Mouse (Mus musculus): ENCODE results near the gene Rcor1.
A peak's percentile ranks its signal among the peaks of the same experiment; 100 is the strongest.

Gene Rcor1

DNA sequence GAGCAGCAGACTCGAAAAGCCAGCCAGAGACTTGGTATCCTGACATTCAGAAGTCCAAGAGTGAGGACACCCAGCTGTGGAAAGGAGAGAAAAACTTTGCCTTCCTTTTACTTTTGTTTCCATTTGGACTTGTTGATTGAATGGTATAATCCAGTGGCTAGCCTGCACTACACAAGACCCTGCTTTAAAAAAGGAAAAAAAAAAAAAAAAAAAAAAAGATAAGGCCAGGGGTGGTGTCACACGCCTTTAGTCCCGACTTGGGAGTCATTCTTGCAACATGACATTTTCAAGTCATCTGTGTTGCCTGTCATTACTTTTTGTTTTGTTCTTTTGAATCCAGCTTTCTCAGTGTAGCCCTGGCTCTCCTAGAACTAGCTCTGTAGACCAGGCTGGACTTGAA, 17.6 kb upstream of the Rcor1 start:
- DNase-seq (ENCODE audit: low spot score) = no peak

DNA sequence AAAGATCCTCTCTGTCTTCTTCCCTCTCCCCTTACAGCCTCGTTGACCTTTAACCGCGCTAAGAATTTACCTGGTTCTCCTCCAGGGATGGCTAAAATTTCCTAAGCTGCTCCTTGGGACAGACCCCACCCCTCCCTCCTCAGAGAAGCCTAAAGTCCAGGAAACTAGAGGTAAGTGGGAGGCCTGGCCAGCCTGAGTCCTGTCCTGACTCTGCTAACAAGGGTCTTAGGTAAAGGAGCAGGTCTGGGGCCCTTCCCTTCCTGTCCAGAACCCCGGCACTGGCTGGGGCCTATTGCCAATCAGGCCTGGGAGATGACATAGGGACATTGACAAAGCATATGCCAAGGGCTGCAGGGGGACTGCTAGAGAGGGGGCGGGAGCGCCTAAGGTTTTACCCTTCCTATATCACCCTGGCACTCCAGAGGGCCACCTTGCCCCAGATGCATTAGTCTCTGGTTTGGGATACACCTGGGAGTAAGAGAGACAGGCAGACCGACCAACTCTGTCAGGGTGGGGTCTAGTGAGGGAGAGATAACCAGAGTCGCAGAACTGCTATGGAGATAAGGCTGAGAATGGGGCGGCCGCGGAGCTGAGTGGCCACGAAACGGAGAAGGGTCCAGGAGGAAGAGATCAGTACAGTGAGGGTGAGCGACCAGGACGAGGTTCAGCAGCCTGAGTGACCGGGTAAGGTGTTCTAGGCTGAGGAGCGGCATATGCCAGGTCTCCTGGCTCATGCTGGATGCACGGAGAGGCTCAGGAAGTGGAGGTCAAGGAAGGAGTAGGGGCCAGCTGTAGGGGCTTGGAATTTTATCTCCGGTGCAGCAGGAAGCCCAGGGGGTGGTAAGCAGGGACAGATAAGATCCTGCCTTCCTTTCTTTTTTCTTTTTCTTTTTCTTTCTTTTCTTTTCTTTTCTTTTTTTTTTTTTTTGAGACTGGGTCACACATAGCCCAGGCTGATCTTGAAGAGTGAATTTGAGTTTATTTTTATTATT, 10.7 kb upstream of the Rcor1 start:
- DNase-seq (ENCODE audit: low spot score) = no peak

DNA sequence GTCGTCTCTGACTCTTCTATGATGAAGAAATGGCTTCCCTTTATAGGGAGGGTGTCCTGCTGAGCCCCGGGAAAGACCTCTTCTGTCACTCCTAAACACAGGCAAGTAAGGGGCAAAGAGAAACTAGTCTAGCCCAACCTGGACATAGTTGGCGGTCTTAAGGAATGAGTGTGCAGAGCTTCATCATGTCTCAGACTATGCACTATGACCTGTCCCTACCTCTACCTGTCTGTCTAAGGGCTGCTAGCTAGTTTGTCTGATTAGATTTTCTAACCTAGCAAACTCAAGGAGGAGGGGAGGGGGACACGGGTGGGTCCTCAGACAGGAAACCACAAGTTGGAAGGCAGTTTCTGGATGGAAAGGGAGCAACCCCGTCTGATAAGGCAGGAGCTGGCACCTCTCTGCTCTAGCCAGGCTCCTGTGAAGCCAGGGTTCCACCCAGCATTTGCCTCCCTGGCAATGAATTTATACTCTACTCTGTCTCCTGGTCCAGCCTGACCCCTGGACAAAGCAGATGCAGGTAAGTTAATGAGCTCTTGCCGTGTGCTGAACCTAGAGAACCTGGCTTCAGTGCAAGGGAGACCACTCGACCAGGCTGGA, 9.8 kb upstream of the Rcor1 start:
- DNase-seq (ENCODE audit: low spot score) = no peak

DNA sequence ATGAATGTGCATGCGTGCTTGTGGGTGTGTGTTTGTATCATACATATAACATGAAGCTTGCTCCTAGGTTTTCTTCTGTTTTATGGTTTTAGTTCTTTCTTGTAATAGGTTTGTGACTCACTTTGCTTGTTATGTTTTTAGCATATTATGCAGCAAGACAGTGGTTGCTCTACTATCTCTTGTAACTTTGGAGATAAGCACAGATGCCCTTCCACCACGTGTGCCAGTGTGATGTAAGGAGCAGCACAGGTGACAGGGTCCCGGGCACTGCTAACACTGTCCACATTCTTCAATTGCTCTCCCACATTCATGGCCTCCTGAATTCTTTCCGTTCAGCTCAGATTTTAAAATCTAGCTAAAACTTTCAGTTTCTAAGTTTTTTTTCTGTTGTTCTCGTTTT, 6.3 kb upstream of the Rcor1 start:
- DNase-seq (ENCODE audit: low spot score) = no peak

DNA sequence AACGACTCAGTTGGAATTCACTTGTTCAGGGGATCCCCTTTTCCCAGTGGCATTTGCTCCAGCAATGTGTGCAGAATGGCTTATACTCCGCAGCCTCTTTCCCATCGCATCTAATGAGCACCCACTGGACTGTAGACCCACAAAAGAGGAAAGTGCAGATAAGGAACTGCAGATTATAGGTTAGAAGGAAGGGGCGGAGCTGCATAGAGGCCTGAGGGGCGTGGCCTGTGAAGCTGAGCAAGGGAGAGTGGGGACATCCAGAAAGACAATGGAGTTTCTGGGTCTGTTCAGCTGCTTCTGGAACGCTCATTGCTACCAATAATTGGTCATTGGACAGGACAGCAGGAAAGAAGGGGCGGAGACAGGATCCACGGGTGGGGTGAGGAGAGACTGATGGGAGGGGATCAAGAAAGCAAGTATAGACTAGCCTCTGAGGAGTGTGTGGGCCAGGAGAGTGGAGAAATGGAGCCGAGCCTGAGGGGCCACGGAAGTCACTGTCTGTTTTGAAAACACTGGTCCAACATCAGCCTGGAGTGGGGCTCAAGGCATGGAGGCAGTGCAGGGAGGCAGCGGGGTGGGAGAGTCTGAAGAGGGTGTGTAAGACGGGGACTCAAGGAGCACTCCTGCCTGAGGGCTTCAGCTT, 3.8 kb upstream of the Rcor1 start:
- no peak for DNase-seq (ENCODE audit: low spot score)

DNA sequence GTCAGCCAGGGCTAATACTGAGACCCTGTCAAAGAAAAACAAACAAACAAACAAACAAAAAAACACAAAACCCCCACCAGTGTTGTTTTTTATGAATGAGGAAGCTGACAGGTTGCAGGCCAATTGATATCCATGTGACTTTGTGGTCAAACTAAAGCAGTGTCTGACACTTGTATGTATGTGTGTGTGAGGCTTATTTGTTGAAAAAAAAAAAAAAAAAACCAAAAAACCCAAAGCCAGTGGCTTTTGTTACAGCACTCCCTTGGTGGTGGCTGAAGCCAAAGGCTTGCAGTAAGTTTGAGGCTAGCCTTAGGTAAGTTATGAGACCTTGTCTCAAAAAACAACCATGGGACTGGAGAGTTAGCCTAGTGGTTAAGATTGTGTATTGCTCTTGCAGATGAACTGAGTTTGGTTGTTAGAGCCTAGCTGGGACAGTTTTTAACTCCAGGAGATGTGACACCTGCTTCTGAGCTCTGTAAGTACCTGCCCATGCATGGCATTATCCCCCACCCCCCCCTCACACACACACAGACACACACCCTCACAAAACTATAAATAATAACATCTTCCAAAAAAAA, 2.9 kb upstream of the Rcor1 start:
- DNase-seq (ENCODE audit: low spot score) = no peak

DNA sequence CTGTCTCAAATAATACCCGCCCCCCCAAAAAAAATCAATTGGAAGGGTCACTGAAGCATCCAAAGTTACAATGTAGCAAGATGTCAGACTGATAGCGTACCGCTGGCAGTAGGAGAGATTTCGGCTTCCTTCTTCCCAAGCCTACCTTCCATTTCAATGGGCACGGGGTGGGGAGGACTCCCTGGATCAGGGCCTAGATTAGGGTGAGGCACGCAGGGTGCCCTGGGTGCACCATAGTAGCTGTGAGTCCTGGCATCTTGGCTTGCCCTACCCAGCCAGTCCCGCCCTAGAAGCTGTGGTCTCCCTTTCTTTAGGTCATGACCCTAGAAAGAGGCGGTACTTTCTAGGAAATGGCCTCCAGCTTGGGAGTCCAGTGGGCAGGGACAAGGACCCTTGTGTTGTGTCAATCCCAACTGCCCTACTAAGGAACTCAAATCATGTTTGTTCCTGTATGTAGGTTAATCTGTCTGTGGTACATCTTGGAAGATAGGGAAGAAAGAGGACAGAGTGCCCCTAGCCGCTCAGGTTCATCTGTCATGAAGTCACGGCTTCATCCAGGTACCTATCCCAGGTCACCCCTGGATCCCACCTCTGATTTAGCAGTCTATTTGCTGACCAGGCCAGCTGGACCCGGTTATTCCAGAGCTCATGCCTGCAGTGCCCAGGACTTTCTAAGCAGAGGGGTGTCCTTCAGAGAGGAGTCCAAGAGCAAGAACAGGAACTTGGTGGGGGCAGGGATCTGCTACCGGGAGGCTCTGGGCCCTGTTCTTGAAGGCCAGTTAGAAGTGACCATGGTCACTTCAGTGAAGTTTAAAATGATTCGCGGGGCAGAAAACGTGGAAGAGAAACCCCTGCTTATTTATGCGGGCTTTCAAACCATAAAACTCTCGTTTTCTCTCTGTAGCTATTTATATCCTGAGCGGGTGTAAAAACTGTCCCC, 1.6 kb upstream of the Rcor1 start:
- DNase-seq (ENCODE audit: low spot score) = no peak

DNA sequence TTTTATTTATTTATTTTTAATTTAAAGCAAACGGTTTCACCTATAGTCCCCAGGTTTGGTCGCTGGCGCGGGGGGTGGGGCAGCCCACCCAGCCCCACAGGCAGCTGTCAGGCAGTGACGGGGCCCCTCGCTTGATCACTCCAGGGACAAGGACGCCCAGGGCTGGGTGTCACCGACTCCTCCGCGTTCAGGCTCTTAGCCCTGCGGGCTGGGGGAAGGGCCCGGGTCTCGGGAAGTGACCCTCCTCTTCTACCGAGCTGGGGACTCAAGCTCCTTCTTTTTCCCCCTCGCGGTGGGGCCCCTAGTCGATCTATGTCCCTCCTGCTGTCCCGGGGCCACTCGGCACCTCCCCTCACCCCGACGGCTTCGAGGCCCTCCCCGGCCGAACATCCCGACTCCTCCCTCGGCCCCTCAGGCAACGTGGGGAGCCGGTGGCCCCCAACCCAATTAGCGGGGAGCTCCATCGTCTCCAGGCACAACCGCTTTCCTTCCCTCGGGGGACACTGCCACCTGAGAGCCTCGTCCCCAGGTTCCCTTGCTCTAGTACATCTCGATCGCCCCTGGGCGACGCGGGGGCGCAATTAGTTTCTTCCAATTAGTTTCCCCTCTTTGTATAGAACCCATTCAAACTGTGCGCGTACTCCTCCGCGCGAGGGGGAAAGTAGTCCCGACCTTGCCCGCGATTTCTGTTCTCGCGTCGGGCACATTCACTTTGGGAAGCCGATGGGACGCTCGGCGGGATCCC, 748 bp upstream of the Rcor1 start:
- DNase-seq (ENCODE audit: low spot score) = peak; percentile 73

DNA sequence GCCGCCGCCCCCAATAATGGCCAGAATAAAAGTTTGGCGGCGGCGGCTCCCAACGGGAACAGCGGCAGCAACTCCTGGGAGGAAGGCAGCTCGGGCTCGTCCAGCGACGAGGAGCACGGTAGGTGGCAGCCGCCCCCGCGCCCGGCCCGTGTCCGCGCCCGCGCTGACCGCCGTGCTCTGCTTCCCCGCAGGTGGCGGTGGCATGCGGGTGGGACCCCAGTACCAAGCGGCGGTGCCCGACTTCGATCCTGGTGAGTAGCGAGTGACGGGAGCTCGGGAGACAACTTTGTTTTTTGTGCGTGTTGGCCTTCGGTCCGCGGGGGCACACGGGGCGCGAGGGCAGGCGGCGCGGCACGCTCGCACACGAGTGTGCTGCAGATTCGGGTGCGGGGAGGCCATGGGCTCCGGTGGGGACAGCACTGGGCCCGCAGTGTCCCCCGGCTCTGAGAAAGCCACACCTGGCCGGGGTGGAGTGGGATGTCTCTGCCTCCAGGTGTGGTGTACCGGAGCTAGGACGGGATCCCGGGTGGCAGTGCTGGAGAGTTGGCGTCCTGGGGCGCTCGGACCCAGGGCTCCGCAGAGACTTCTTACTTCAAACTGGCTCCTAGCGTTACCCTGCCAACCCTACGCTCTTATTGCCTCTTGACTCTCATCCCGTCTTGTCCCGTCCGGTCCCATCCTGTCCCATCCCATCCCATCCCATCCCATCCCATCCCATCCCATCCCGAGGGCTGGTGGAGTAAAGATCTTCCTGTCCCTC, 800 bp downstream of the Rcor1 start:
- DNase-seq (ENCODE audit: low spot score) = peak; percentile 35

DNA sequence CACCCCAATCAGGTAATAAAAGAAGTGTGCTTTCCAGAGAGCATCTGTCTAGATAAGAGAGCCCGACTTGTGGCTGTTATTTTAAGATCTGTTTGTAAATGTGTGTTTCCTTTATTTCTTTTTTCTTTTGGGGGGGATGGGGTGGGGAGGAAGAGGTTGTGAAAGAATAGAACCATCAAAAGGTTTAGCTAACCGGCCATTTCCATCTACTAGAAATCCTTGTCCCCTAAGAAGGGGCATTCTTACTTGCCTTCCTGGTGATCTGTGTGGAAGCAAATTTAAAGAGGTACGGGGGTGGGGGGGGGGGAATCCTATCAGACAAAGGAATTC, 1.3 kb downstream of the Rcor1 start:
- DNase-seq (ENCODE audit: low spot score) = no peak

DNA sequence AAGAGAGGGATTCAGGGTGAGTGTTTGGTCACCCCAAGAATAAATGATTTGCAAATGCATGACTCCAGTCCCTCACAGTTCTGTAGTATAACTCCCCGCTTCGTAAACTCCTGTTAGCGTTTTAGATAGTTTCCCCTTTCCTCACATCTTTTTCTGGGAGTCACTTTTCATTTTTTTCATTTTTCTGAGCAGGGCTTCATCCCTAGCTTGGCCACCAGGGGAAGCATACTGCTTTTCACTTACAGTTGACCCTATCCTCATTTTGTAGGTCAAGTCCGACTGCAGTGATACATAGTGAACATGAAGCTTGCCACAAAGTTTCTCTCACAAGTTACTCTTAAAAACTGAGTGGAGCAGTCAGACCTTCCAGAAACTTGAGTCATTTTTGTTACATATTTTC, 2.0 kb downstream of the Rcor1 start:
- DNase-seq (ENCODE audit: low spot score) = no peak

DNA sequence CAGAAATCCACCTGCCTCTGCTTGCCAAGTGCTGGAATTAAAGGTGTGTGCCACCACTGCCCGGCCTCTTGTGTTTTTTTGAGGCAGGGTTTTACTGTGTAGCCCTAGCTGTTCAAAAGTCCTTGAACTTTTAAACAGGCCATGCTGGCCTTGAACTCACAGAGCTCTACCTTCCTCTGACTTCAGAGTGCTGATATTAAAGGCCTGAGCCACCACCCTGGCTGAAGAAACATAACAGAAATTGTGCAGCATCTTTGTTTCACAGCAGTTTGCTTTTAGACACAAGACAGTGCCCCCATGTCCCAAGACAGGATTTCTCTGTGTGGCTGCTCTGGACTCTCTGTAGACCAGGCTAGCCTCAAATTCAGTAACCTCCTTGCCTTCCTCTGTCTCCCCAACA, 3.2 kb downstream of the Rcor1 start:
- DNase-seq (ENCODE audit: low spot score) = no peak

DNA sequence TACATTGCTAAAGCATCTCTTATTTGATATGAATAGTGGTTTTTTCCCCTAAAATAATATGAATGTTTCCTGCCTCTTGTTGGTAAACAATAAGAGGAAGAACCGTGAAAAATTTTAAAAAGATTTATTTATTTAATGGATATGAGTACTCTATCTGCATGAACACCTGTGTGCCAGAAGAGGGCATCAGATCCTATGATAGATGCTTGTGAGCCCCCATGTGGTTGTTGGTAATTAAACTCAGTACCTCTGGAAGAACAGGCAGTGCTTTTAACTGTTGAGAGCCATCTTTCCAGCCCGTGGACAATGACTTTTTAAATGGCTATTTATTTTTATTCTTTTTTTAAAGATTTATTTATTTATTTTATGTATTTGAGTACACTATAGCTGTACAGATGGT, 5.7 kb downstream of the Rcor1 start:
- no peak for DNase-seq (ENCODE audit: low spot score)

DNA sequence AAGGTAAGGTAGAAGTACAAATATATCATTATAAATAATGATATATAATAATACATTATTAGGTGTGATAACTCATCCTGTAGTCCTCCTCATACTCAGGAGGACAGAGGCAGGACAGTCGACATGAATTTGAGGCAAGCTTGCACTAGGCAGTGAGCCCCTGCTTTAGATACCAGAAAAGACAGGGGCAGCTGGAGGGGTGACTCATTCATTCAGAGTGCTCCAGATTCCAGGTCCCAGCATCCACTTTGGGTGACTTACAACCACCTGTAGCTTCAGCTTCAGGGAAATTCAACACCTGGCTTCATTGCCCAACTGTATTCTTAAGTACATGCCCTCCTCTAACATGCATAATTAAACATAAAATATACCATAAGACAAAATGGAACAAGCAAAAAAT, 7.7 kb downstream of the Rcor1 start:
- DNase-seq (ENCODE audit: low spot score) = no peak

DNA sequence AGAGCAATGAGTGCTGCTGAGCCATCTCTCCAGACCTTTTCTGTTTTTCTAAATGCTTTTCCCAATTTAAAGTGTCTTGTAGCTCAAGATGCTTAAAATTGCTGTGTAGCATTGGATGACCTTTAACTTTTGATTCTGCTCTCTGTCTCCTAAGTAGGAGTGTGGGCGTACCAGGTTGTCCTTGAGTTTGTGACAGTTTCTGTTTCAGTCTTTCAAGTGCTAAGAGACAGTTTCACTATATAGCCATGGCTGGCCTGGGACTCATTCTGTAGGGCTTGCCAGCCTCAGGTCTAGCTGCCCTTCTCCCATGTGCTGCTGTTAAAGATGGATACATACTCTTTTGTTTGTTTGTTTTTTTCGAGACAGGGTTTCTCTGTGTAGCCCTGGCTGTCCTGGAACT, 9.1 kb downstream of the Rcor1 start:
- no peak for DNase-seq (ENCODE audit: low spot score)

DNA sequence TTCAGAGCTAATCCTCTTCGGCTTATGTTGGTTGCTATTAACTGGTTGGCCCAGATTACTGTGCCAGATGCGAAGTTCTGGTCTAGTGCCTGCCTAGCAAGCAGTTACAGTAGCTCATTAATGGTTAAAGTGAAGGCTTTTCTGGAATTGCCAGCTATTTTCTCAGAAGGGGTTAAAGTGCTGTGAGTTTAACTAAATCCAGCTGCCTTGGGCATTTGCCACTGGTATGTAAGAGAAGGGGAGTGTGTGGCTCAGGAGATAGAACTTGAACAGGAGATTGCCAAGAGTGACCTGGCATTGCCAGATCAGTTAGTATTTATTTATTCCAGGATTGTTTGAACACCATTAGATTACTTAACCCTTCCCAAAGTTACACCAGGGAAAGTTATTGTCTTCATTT, 11.1 kb downstream of the Rcor1 start:
- DNase-seq (ENCODE audit: low spot score) = no peak

DNA sequence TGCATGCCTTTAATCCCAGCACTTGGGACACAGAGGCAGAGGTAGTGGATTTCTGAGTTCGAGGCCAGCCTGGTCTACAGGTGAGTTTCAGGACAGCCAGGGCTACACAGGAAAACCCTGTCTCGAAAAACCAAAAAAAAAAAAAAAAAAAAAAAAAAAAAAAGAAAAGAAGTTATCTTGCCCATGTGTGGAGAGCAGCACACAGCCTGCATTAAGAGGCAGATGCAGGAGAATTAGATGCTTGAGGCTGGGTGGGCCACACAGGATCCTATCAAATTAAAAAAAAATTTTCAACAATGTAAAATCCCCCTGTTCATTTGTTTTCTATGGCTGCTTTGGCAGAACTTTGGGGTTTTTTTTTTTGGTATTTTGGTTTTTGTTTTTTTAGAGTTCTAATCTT, 24.2 kb downstream of the Rcor1 start:
- no peak for DNase-seq (ENCODE audit: low spot score)

DNA sequence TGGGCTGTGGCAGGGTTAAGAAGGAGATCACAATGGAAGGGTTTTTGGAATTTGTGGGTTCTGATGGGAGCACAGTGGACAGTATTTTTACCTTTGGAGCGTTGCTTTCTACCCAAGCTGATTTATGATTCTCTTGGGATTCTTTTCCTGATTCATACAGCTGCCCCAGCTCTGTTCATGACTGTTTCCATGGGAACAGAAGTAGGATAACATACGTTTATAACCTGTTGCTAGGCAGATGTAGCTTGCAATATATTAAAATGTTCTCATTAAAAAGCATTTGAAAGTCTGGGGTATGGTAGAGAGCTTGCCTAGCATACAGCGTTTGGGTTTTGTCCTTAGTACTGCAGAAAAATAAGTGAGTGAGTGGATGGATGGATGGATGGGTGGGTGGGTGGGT, 25.1 kb downstream of the Rcor1 start:
- no peak for DNase-seq (ENCODE audit: low spot score)

DNA sequence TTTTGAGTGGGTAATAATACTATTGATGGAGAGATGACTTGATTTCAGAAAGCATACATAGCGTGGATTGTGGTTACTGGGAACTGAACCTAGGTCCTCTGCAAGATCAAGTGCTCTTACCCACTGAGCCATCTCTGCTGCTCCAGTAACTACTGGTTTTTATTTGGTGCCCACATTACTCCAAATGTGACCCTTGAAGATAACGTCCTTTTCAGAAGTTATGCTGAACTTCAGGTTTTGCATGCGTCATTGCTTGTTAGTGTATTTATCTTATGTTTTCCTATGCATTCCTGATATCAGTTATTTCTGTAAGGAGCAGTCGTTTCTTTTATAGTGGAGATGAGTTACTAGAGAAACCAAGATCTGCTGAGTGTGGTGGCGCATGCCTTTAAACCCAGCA, 26.2 kb downstream of the Rcor1 start:
- no peak for DNase-seq (ENCODE audit: low spot score)

DNA sequence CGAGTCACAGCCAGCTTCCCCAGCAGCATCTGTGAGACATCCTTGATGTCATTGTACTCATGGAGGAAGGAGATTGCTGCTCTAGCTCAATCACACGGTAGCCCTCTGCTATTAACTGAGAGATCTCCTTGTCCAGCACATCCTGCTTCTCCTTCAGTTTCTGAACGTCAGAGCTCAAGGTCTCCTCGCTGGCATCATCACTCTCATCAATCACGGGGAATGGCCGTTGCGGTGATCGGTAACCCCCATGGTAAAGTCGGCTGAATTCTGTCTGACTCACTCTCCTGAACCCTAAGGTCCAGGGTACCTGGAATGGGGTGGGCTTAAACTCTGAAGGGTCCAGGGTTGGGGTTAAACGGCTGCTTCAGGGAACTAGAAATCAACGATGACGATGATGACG, 28.7 kb downstream of the Rcor1 start:
- no peak for DNase-seq (ENCODE audit: low spot score)

Data from ovary, postnatal 10 days (tissue).